Mouse (Mus musculus): ENCODE measurements around the gene Gm49339. TPM values are rescaled to one million over a fixed set of nuclear protein-coding genes. Genes with fewer than 3 reads are reported as not detected.
"Not testable (repeated sequence)": the region's sequence is repeated elsewhere in the genome, so short reads cannot be mapped to it uniquely, and the experiment has no call there.

Gm49339 gene
- total RNA-seq (2021), result 1 to 10 TPM; 1.0 to 1.5 TPM
- long read RNA-seq, experiment 1, result 0 reads
- long read RNA-seq, experiment 2, result 0 reads

DNA sequence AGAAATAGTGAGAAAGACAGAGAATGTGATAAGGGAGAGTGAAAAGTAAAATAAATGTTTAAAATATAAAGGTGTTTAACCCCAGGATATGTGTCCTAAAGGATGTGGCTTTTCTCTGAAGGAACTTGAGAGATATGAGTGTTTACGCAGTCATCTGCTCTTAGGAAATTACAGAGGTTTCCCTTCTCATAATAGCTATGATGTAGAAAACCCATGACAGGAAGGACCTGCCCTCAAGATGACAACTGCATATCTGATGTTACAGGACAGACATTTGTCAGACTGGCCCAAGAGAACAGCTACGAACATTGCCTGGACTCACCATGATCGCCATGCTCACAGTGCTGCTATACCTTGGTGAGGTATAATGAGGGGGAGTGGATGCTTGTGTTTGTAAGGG, at the start of gene Gm49339, which contains the start of gene Lilr4b:
Gene Gm49339, plus strand, starts transcription at position 216 of the 400 bp plus-strand sequence.
Gene Lilr4b, plus strand, starts transcription at position 236 of the 400 bp plus-strand sequence.
- intact Hi-C loops (cut with DNase I); DNase-seq: not testable (repeated sequence)

DNA sequence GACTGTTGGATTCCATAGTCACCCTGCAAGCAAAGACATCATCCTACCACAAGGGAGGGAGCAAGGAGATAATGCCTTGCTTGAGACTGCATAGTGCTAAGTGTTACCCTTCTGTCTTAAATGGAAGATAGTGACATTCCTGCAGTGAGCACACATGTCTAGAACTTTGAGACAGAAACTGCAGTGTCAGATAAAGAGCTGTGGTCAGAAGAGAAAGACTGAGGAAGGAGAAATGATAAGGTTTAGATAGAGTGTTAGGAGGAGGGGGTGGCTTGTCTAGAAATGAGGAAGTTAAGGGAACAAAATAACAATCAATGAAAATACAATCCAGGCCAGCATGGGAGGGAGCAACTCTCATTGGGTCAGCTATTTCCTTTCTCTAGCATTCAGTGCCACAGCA, 47.5 kb upstream of the Gm49339 start:
- no peak for DNase-seq
- intact Hi-C loops (cut with DNase I), result no loop called here

DNA sequence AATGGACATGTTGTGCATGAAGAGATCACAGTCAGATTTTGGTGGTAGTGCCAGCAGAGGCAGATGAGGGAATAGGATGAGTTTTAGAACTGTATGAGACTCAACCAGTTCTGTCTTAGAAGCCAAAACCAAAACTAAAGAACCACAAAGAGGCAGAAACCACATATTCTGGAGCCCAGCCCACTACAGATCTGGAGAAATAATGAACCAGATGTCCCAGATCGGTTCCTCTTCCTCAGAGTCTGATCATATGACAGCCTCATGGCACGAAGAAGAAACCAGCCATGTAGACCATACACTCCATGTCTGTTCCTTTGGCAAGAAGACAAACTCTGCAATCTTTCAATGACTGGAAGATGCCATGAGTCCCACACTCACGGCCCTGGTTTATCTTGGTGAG, 44.7 kb upstream of the Gm49339 start:
- intact Hi-C loops (cut with DNase I), result no loop called here
- DNase-seq, result no peak

GRCm38 (mm10) chr10:51451610-51452009, 28.8 kb upstream of the Gm49339 start:
- intact Hi-C loops (cut with DNase I), result no loop called here
- no peak for DNase-seq

DNA sequence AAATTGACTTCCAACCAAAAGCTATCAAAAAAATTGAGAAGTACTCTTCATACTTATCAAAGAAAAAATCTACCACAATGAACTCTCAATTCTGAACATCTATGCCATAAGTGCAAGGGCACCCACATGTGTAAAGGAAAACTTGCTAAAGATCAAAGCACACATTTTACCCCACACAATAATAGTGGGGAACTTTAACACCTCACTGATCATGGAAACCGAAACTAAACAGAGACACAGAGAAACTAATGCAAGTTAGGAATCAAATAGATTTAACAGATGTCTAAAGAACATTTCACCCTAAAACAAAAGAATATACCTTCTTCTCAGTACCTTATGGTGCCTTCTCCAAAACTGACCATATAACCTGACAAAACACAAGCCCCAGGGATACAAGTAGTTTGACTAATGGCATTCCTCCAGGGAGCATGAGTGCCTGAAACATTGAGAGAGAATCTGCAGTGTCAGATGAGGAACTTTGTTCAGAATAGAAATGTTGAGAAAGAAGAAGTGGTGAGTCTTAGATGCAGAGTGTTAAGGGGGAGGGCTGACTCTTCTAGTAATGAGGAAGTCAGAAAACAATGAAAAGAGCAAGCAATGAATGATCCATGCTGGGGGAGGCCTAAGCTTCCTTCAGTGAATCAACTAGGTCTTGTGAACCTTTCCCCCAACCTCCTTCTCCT, 26.7 kb upstream of the Gm49339 start:
- DNase-seq, result no peak
- intact Hi-C loops (cut with DNase I), result no loop called here

- intact Hi-C loops (cut with DNase I), result no loop called here
- no peak for DNase-seq
These were observed 26.0 kb upstream of the Gm49339 start for GRCm38 (mm10) chr10:51454365-51454764.

- DNase-seq, result no peak
- intact Hi-C loops (cut with DNase I), result no loop called here
These were observed 24.6 kb upstream of the Gm49339 start for GRCm38 (mm10) chr10:51455762-51456161.

DNA sequence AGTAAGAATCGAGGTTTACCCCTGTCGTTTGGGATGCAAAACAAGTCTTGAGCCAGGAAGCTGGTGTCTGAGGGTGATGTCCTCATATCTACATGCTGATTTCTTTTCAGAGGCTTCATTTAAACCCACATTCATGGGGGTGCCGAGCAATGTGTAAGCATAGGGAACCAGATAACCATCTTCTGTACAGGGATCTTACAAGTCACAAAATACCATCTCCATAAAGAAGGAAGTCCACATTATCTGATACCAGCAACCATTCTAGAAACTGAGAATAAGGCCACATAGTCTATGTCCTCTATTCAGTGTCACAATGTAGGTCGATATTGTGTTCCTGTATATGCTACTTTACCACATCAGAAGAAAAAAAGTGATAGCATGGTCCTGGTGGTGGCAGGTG, 24.0 kb upstream of the Gm49339 start:
- DNase-seq, result no peak
- intact Hi-C loops (cut with DNase I), result no loop called here

GRCm38 (mm10) chr10:51463800-51464199, 16.6 kb upstream of the Gm49339 start:
- DNase-seq; intact Hi-C loops (cut with DNase I): not testable (repeated sequence)

GRCm38 (mm10) chr10:51490691-51491090, 10.3 kb downstream of the Gm49339 start, which contains the start of gene Lilrb4a:
TSS of gene Lilrb4a (plus strand) at chr10:51490956.
- DNase-seq, result not testable (repeated sequence)

GRCm38 (mm10) chr10:51520021-51520420, 39.6 kb downstream of the Gm49339 start:
- intact Hi-C loops (cut with DNase I), result no loop called here

More at GRCm38 (mm10) chr10:51490691-51491090, 10.3 kb downstream of the Gm49339 start, which contains the start of gene Lilrb4a:
- intact Hi-C loops (cut with DNase I), result not testable (repeated sequence)

GRCm38 (mm10) chr10:51521453-51521852, 41.0 kb downstream of the Gm49339 start:
- intact Hi-C loops (cut with DNase I), result no loop called here
- DNase-seq, result no peak

More at GRCm38 (mm10) chr10:51520021-51520420, 39.6 kb downstream of the Gm49339 start:
- DNase-seq, result no peak

- intact Hi-C loops (cut with DNase I), result no loop called here
- no peak for DNase-seq
These were observed 45.7 kb downstream of the Gm49339 start for GRCm38 (mm10) chr10:51526090-51526489.

- intact Hi-C loops (cut with DNase I), result no loop called here
- no peak for DNase-seq
These were observed 46.2 kb downstream of the Gm49339 start for GRCm38 (mm10) chr10:51526633-51527032.

- intact Hi-C loops (cut with DNase I), result no loop called here
- DNase-seq, result no peak
These were observed 48.5 kb downstream of the Gm49339 start for GRCm38 (mm10) chr10:51528840-51529434.

- no peak for DNase-seq
- intact Hi-C loops (cut with DNase I), result no loop called here
These were observed 49.1 kb downstream of the Gm49339 start for GRCm38 (mm10) chr10:51529497-51529896.

GRCm38 (mm10) chr10:51530813-51531212, 50.4 kb downstream of the Gm49339 start:
- DNase-seq, result no peak
- intact Hi-C loops (cut with DNase I), result no loop called here

Other genes with a start within 250 kb of the Gm49339 start
- gene Lilr4b, start within 50 bp of the Gm49339 start, total RNA-seq (2021), result 1 to 10 TPM; 1.5 to 1.8 TPM
- 1 to 10 TPM; 1.1 to 1.5 TPM for gene Lilrb4a, start 10.3 kb downstream of the Gm49339 start, total RNA-seq (2021)
- not detected for gene Fam162b, start 109.9 kb downstream of the Gm49339 start, total RNA-seq (2021)
- not detected for gene Gprc6a, start 150.8 kb downstream of the Gm49339 start, total RNA-seq (2021)
- gene Rfx6, start 197.1 kb downstream of the Gm49339 start, total RNA-seq (2021), result not detected